Mouse (Mus musculus) limb, embryonic 10.5 days (tissue): ENCODE results near the gene Mrgpre. TPM values are rescaled to one million over a fixed set of nuclear protein-coding genes. Genes with fewer than 3 reads are reported as not detected.

Experiments
- DNase-seq: peaks from one replicate; pipeline ENCODE4 v3.0.0-alpha.2; 2017; ENCODE audit warnings: low spot score
- H3K27ac ChIP-seq: fragments of 300-500 bp; sonication (generic); 2 replicates; pipeline ENCODE4 v1.5.1; 2016; ENCODE audit warnings: mild to moderate bottlenecking
- H3K27me3 ChIP-seq: fragments of 300-500 bp; sonication (generic); 2 replicates; pipeline ENCODE4 v1.6.1; 2016; ENCODE audit warnings: low read depth, mild to moderate bottlenecking; ENCODE audit not compliant: poor library complexity, severe bottlenecking
- H3K36me3 ChIP-seq: fragments of 300-500 bp; sonication (generic); 2 replicates; pipeline ENCODE4 v1.6.1; 2016; ENCODE audit warnings: mild to moderate bottlenecking, moderate library complexity
- H3K4me1 ChIP-seq: fragments of 300-500 bp; sonication (generic); 2 replicates; pipeline ENCODE4 v1.6.1; 2016
- H3K4me3 ChIP-seq: fragments of 300-500 bp; sonication (generic); 2 replicates; pipeline ENCODE4 v1.5.1; 2016; ENCODE audit warnings: mild to moderate bottlenecking, moderate library complexity
- H3K9me3 ChIP-seq: fragments of 300-500 bp; sonication (generic); replicated peaks from 2 replicates; pipeline ENCODE4 v1.6.1; 2016; ENCODE audit warnings: mild to moderate bottlenecking
- WGBS: fragments of 180-500 bp; shearing (Covaris S2); methylation state at CpG from one replicate; pipeline ENCODE4 v1.1.7; 2016; 5-methylcytosine and 5-hydroxymethylcytosine counted together
- polyA plus RNA-seq: library from polyadenylated mRNA; unstranded; fragments of >200 nt; fragmentation: Nextera tagmentation; extraction: Ambion mirVana; gene quantifications from 2 replicates; pipeline ENCODE4 v1.2.1, GENCODE M21; 2016

Gene Mrgpre
- polyA plus RNA-seq, 1 experiment from 2014 or later = 1.9 TPM

DNA sequence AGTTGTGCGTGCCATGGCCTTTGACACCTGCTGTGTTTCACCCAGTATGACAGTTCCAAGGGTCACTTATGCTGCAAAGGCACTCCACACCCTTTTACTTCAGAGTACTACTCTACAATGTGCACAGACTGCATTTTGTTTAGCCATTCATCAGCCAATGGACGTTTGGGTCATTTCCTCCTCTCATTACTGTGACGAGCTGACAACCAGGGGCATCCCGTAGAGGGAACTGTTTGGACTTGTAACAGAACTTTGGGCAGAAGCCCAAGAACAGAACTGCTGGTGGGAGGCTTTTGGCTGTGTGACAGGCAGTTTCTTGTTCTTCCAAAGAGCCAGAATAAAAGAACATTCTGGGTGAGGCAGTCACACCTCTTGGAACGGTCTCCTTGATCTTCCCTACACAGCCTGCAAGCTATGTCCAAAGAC is 20.9 kb upstream of the Mrgpre start:
- Histone ChIP-seq H3K9me3 (no peaks in the 10 kb centered on the region), H3K36me3 (peaks cover 94% of the 10 kb centered on the region), H3K27ac (no peak overlapping the region), H3K27me3 (no peaks in the 10 kb centered on the region), H3K4me3 (no peak overlapping the region), H3K4me1 (no peaks in the 10 kb centered on the region)
- DNase-seq = no peak
- WGBS = 78% methylated on average over 5 of the region's 5 CpGs

GRCm38 (mm10) chr7:143801195-143802065 is 17.1 kb upstream of the Mrgpre start:
- DNase-seq = no peak
- WGBS = 92% methylated on average over 8 of the region's 8 CpGs
- Histone ChIP-seq H3K4me3 (no peak overlapping the region), H3K4me1 (no peaks in the 10 kb centered on the region), H3K9me3 (no peaks in the 10 kb centered on the region), H3K36me3 (peaks cover 94% of the 10 kb centered on the region), H3K27ac (no peak overlapping the region), H3K27me3 (no peaks in the 10 kb centered on the region)

GRCm38 (mm10) chr7:143800770-143801169 is 16.5 kb upstream of the Mrgpre start:
- Histone ChIP-seq H3K27ac (no peak overlapping the region), H3K36me3 (peaks cover 94% of the 10 kb centered on the region), H3K9me3 (no peaks in the 10 kb centered on the region), H3K27me3 (no peaks in the 10 kb centered on the region), H3K4me3 (no peak overlapping the region), H3K4me1 (no peaks in the 10 kb centered on the region)
- 100% methylated on average over 1 of the region's 1 CpGs for WGBS
- no peak for DNase-seq

GRCm38 (mm10) chr7:143798783-143799182 is 14.5 kb upstream of the Mrgpre start:
- DNase-seq = no peak
- Histone ChIP-seq H3K4me3 (no peak overlapping the region), H3K27ac (no peak overlapping the region), H3K36me3 (peaks cover 89% of the 10 kb centered on the region), H3K27me3 (no peaks in the 10 kb centered on the region), H3K4me1 (no peaks in the 10 kb centered on the region), H3K9me3 (no peaks in the 10 kb centered on the region)
- WGBS = 89% methylated on average over 4 of the region's 4 CpGs

DNA sequence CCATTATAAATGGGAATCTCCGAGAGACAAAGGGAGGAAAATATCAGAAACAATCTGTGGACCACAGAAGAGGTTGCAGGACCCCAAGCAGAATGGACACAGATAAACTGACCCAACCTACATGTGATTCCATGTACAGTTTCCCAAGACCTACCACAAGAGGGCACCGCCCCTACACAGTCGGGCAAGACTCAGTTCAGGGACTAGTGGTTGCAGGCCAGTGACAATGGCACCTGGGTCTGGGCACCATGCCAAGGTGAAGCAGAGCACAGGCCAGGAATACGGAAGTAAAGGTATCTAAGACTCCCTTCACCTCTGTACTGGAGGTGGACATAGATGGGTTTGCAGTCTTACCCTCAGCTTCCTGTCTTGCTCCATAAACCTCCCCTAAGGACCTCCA is 8.8 kb upstream of the Mrgpre start:
- Histone ChIP-seq H3K27me3 (no peaks in the 10 kb centered on the region), H3K4me3 (no peak overlapping the region), H3K27ac (no peak overlapping the region), H3K9me3 (no peaks in the 10 kb centered on the region), H3K36me3 (peaks cover 33% of the 10 kb centered on the region), H3K4me1 (no peaks in the 10 kb centered on the region)
- peak; percentile 44 for DNase-seq
- 67% methylated on average over 4 of the region's 4 CpGs for WGBS

- no peak for DNase-seq
- peaks cover 26% of the 10 kb centered on the region for H3K36me3 ChIP-seq
- no peaks in the 10 kb centered on the region for H3K9me3 ChIP-seq
- no peak overlapping the region for H3K27ac ChIP-seq
- no peaks in the 10 kb centered on the region for H3K4me1 ChIP-seq
- 82% methylated on average over 6 of the region's 6 CpGs for WGBS
- no peaks in the 10 kb centered on the region for H3K27me3 ChIP-seq
- H3K4me3 ChIP-seq = no peak overlapping the region
Measured at GRCm38 (mm10) chr7:143792336-143792985, 8.2 kb upstream of the Mrgpre start.

GRCm38 (mm10) chr7:143783378-143783995 is 813 bp downstream of the Mrgpre start:
- peaks cover 6% of the 10 kb centered on the region; the same call in 1 of the 2 replicates for H3K27me3 ChIP-seq
- H3K27ac ChIP-seq = peak overlapping the region; percentile 87
- DNase-seq = no peak
- no peaks in the 10 kb centered on the region for H3K9me3 ChIP-seq
- H3K4me3 ChIP-seq = peak overlapping the region; percentile 58
- WGBS = 13% methylated on average over 6 of the region's 6 CpGs
- no peaks in the 10 kb centered on the region for H3K36me3 ChIP-seq
- peaks cover 25% of the 10 kb centered on the region for H3K4me1 ChIP-seq

GRCm38 (mm10) chr7:143777375-143777774 is 6.9 kb downstream of the Mrgpre start:
- Histone ChIP-seq H3K9me3 (no peaks in the 10 kb centered on the region), H3K4me1 (no peaks in the 10 kb centered on the region), H3K36me3 (no peaks in the 10 kb centered on the region), H3K27ac (no peak overlapping the region), H3K4me3 (no peak overlapping the region), H3K27me3 (peaks cover 6% of the 10 kb centered on the region; the same call in 1 of the 2 replicates)
- DNase-seq = no peak
- 74% methylated on average over 2 of the region's 2 CpGs for WGBS

DNA sequence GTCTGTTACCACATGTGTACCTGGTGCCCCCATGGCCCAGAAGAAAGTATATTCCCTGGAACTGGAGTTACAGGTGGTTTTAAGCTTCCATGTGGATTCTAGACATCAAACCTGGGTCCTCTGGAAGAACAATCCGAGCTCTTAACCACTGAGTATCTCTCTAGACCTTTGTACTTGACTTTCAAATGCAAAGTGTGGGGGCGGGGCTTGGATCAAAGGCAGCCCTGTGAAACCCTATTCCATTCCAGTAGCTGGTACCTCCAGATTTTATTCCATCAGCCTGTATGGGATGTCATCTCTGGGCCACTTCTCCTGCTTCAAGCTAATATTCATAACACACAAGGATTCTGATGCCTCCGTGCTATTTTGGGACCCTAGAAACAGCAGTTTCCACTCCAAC is 8.2 kb downstream of the Mrgpre start:
- H3K27ac ChIP-seq = no peak overlapping the region
- whole genome bisulfite sequencing = 26% methylated on average over 3 of the region's 3 CpGs
- H3K9me3 ChIP-seq = no peaks in the 10 kb centered on the region

DNA sequence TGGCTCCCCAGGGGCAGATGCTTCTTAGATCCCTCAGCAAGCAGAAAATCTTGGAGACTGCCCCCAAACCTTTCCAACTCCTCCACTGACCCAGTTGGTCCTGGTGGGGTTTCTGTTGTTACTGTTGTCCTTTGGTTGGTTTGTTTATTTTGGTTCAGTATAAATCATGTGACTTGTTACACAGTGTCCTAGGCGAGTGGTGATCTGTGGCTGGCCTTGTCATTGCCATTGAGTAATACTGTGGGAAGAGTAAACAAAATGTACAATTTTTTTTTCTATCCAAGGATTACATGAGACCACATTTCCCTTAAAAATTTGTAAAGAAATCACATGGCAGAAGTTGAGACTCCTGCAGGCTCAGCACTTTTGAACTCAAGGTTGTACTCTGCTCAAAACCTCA is 14.8 kb downstream of the Mrgpre start:
- Histone ChIP-seq H3K4me1 (no peaks in the 10 kb centered on the region), H3K27ac (no peak overlapping the region), H3K9me3 (no peaks in the 10 kb centered on the region), H3K36me3 (no peaks in the 10 kb centered on the region), H3K27me3 (peaks cover 26% of the 10 kb centered on the region), H3K4me3 (no peak overlapping the region)
- no peak for DNase-seq
- 65% methylated on average over 1 of the region's 1 CpGs for WGBS

More for the DNA sequence above, 8.2 kb downstream of the Mrgpre start:
- Histone ChIP-seq H3K4me1 (no peaks in the 10 kb centered on the region), H3K4me3 (no peak overlapping the region), H3K27me3 (peaks cover 6% of the 10 kb centered on the region; the same call in 1 of the 2 replicates), H3K36me3 (no peaks in the 10 kb centered on the region)
- DNase-seq = no peak

DNA sequence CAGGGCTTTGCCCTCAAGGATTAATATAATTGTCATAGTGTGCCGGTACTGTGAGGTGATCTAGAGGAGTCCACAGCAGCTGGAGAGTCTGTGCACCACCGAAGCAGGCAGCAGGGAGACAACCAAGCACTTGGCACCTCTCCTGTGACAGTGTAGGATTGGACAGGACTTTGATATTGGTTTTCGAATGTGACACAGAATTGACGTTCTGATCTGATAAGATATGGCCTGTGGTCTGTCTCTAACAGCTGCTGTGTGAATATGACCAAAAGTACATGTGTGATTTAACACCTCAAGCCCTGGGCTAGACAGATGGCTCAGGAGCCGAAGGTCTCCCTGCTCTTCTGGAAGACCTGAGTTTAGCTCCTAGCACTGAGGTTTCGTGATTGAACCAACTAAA is 16.0 kb downstream of the Mrgpre start:
- DNase-seq = no peak
- Histone ChIP-seq H3K4me1 (no peaks in the 10 kb centered on the region), H3K27ac (no peak overlapping the region), H3K4me3 (no peak overlapping the region), H3K36me3 (no peaks in the 10 kb centered on the region), H3K27me3 (peaks cover 35% of the 10 kb centered on the region), H3K9me3 (no peaks in the 10 kb centered on the region)
- WGBS = 79% methylated on average over 6 of the region's 6 CpGs

DNA sequence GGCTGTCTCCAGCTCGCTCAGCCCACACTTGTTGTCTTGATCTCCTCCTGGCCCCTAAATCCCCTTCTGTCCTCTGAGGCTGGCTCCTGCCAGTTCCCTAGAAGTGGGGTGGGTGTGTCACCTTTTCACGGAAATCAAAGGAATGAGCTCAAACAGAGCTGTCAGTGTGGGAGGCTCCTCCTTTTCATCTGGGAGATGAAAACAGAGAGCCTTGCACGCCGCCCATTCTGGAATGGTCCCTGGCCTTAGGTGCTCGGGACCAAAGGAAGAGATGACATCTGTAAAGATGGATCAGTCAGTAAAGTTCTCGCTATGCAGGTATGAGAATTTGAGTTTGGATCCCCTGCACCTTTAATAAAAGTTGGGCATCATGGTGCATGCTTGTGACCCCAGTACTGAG is 17.4 kb downstream of the Mrgpre start, which contains the start of gene Mrgprg:
Gene Mrgprg (minus strand): TSS at position 101 of the 400 bp plus-strand sequence.
- no peaks in the 10 kb centered on the region for H3K9me3 ChIP-seq
- H3K4me1 ChIP-seq = no peaks in the 10 kb centered on the region
- H3K4me3 ChIP-seq = no peak within 1 kb of the TSS
- WGBS = 49% methylated on average over 6 of the region's 6 CpGs
- no peak within 1 kb of the TSS for H3K27ac ChIP-seq
- no peaks in the 10 kb centered on the region for H3K36me3 ChIP-seq
- no peak for DNase-seq
- H3K27me3 ChIP-seq = peaks cover 35% of the 10 kb centered on the region
